Mouse (Mus musculus): ENCODE measurements at regions not wholly inside any gene's neighbourhood (a gene's known extent, or its start where the extent isn't known, plus 50 kb on each side); places are given as distances from the start of the nearest gene placed in this dataset.

GRCm38 (mm10) chr10:96901150-96901549 is 284.3 kb downstream of the Btg1 start:
- no peak for TF ChIP-seq CTCF (IDR thresholded peaks at IDR 0.05; ENCODE audit: borderline replicate concordance, insufficient read depth, low read depth, low read length)
- TF ChIP-seq POLR2A (IDR thresholded peaks at IDR 0.05; ENCODE audit: borderline replicate concordance, insufficient read depth, low read length) = no peak
